Mouse (Mus musculus) gastrocnemius, postnatal 14 days (tissue): Measurements from ENCODE around the gene Cacnb4. TPM values are rescaled to one million over a fixed set of nuclear protein-coding genes. Genes with fewer than 3 reads are reported as not detected.

Source experiments
- DNase-seq: peaks from one replicate; pipeline ENCODE4 v3.0.0; 2021; ENCODE audit warnings: mixed read lengths
- intact Hi-C: fragments of 180-260 bp; cut with DNase I; formaldehyde crosslinking; loops from one replicate; pipeline ENCODE4 v1.15.1; 2025; ENCODE audit warnings: low total_unique reads
- total RNA-seq, 2 experiments: library from RNA; stranded (reverse); gene quantifications; 2 replicates each; pipeline ENCODE4 v1.2.3; 2021

The Cacnb4 gene
- total RNA-seq, 2 experiments from 2014 or later, result 0.23 to 0.29 TPM

- intact Hi-C loops, result no loop called here
- no peak for DNase-seq
Observed at GRCm38 (mm10) chr2:52609486-52609885, 67.1 kb downstream of the Cacnb4 start.

- DNase-seq, result no peak
- intact Hi-C loops, result no loop called here
Observed at GRCm38 (mm10) chr2:52607857-52608485, 68.7 kb downstream of the Cacnb4 start.

- no peak for DNase-seq
- intact Hi-C loops, result no loop called here
Observed at GRCm38 (mm10) chr2:52606331-52606730, 70.3 kb downstream of the Cacnb4 start.

- intact Hi-C loops, result no loop called here
- peak; percentile 62 for DNase-seq
Observed at GRCm38 (mm10) chr2:52605321-52605720, 71.3 kb downstream of the Cacnb4 start.

GRCm38 (mm10) chr2:52604651-52605020 lies 72.0 kb downstream of the Cacnb4 start:
- intact Hi-C loops, result no loop called here
- no peak for DNase-seq

GRCm38 (mm10) chr2:52603935-52604650 lies 72.5 kb downstream of the Cacnb4 start:
- intact Hi-C loops, result no loop called here
- no peak for DNase-seq

- intact Hi-C loops, result no loop called here
- no peak for DNase-seq
Observed at GRCm38 (mm10) chr2:52603421-52603820, 73.2 kb downstream of the Cacnb4 start.

- intact Hi-C loops, result no loop called here
- DNase-seq, result peak; percentile 14
Observed at GRCm38 (mm10) chr2:52602921-52603320, 73.7 kb downstream of the Cacnb4 start.

- DNase-seq, result no peak
- intact Hi-C loops, result no loop called here
Observed at GRCm38 (mm10) chr2:52602228-52602627, 74.4 kb downstream of the Cacnb4 start.

GRCm38 (mm10) chr2:52597511-52597910 lies 79.1 kb downstream of the Cacnb4 start:
- intact Hi-C loops, result loop anchor here (10.0 kb wide), 1 partner anchor 283 kb away; no protein-coding TSS in a partner anchor

GRCm38 (mm10) chr2:52593814-52594213 lies 82.8 kb downstream of the Cacnb4 start:
- intact Hi-C loops, result loop anchor here (10.0 kb wide), 1 partner anchor 279 kb away; no protein-coding TSS in a partner anchor
- DNase-seq, result no peak

More at GRCm38 (mm10) chr2:52597511-52597910, 79.1 kb downstream of the Cacnb4 start:
- DNase-seq, result no peak

GRCm38 (mm10) chr2:52593260-52593659 lies 83.4 kb downstream of the Cacnb4 start:
- intact Hi-C loops, result loop anchor here (10.0 kb wide), 1 partner anchor 278 kb away; no protein-coding TSS in a partner anchor
- no peak for DNase-seq

- intact Hi-C loops, result loop anchor here (10.0 kb wide), 1 partner anchor 276 kb away; no protein-coding TSS in a partner anchor
- DNase-seq, result peak; percentile 68
Observed at GRCm38 (mm10) chr2:52590970-52591347, 85.7 kb downstream of the Cacnb4 start.

- no peak for DNase-seq
Observed at GRCm38 (mm10) chr2:52590340-52590969, 86.2 kb downstream of the Cacnb4 start.

GRCm38 (mm10) chr2:52589514-52589913 lies 87.1 kb downstream of the Cacnb4 start:
- DNase-seq, result no peak
- intact Hi-C loops, result loop anchor here (10.0 kb wide), 1 partner anchor 55 kb away; no protein-coding TSS in a partner anchor

More at GRCm38 (mm10) chr2:52590340-52590969, 86.2 kb downstream of the Cacnb4 start:
- intact Hi-C loops, result loop anchor here (10.0 kb wide), 1 partner anchor 276 kb away; no protein-coding TSS in a partner anchor

GRCm38 (mm10) chr2:52585384-52585783 lies 91.2 kb downstream of the Cacnb4 start:
- no peak for DNase-seq
- intact Hi-C loops, result loop anchor here (10.0 kb wide), 1 partner anchor 51 kb away; no protein-coding TSS in a partner anchor

- DNase-seq, result no peak
- intact Hi-C loops, result loop anchor here (10.0 kb wide), 1 partner anchor 46 kb away; no protein-coding TSS in a partner anchor
Observed at GRCm38 (mm10) chr2:52581132-52581781, 95.4 kb downstream of the Cacnb4 start.

- peak; percentile 44 for DNase-seq
- intact Hi-C loops, result loop anchor here (10.0 kb wide), 1 partner anchor 46 kb away; no protein-coding TSS in a partner anchor
Observed at GRCm38 (mm10) chr2:52580697-52581096, 95.9 kb downstream of the Cacnb4 start.

- intact Hi-C loops, result loop anchor here (10.0 kb wide), 1 partner anchor 144 kb away; no protein-coding TSS in a partner anchor
- peak; percentile 67 for DNase-seq
Observed at GRCm38 (mm10) chr2:52578846-52579245, 97.8 kb downstream of the Cacnb4 start.
